Mouse (Mus musculus) kidney, embryonic 14.5 days (tissue): ENCODE measurements around the gene Gm10198. TPM values are rescaled to one million over a fixed set of nuclear protein-coding genes. Genes with fewer than 3 reads are reported as not detected.

Experiments used
- ATAC-seq: fragments of 200-750 bp; cut with Nextera tagmentation; 2 replicates; pipeline ENCODE4 v1.8.0; 2017; ENCODE audit warnings: moderate number of reproducible peaks, mild to moderate bottlenecking, moderate TSS enrichment, moderate library complexity; ENCODE audit not compliant: low FRiP score, low TSS enrichment
- H3K27ac ChIP-seq: fragments of 300-500 bp; sonication (generic); 2 replicates; pipeline ENCODE4 v1.5.1; 2014; ENCODE audit warnings: low read depth, mild to moderate bottlenecking, low read length, moderate library complexity, mixed read lengths
- H3K27me3 ChIP-seq: fragments of 300-500 bp; sonication (generic); 2 replicates; pipeline ENCODE4 v1.6.1; 2014; ENCODE audit warnings: mild to moderate bottlenecking, low read length; ENCODE audit not compliant: control insufficient read depth, insufficient read depth
- H3K36me3 ChIP-seq: fragments of 300-500 bp; sonication (generic); 2 replicates; pipeline ENCODE4 v1.6.1; 2014; ENCODE audit warnings: low read length, mixed read lengths; ENCODE audit not compliant: control insufficient read depth, insufficient read depth
- H3K4me1 ChIP-seq: fragments of 300-500 bp; sonication (generic); 2 replicates; pipeline ENCODE4 v1.6.1; 2014; ENCODE audit warnings: low read length, mixed read lengths; ENCODE audit not compliant: control insufficient read depth, insufficient read depth
- H3K4me2 ChIP-seq: fragments of 300-500 bp; sonication (generic); replicated peaks from 2 replicates; pipeline ENCODE4 v1.6.1; 2014; ENCODE audit warnings: low read depth, mild to moderate bottlenecking, low read length
- H3K4me3 ChIP-seq: fragments of 300-500 bp; sonication (generic); 2 replicates; pipeline ENCODE4 v1.5.1; 2014; ENCODE audit warnings: mild to moderate bottlenecking, low read length
- H3K9ac ChIP-seq: fragments of 300-500 bp; sonication (generic); 2 replicates; pipeline ENCODE4 v1.6.1; 2014; ENCODE audit warnings: low read depth, mild to moderate bottlenecking, low read length, moderate library complexity
- H3K9me3 ChIP-seq: fragments of 300-500 bp; sonication (generic); 2 replicates; pipeline ENCODE4 v1.6.1; 2016; ENCODE audit warnings: low read length; ENCODE audit not compliant: control insufficient read depth
- WGBS: fragments of 180-500 bp; shearing (Covaris S2); extraction: QIAGEN DNeasy Blood & Tissue Kit; methylation state at CpG from one replicate; pipeline ENCODE4 v1.1.7; 2014; 5-methylcytosine and 5-hydroxymethylcytosine counted together
- polyA plus RNA-seq: library from polyadenylated mRNA; unstranded; fragments of >200 nt; fragmentation: Nextera tagmentation; extraction: Ambion mirVana; gene quantifications from 2 replicates; pipeline ENCODE4 v1.2.1, GENCODE M21; 2014

The Gm10198 gene
- polyA plus RNA-seq, 1 experiment from 2014 or later, result not detected

- H3K36me3 ChIP-seq, result no peaks in the 10 kb centered on the region
- no peak overlapping the region for H3K4me2 ChIP-seq
- no peak overlapping the region for H3K4me3 ChIP-seq
- H3K9ac ChIP-seq, result no peak overlapping the region
- no peaks in the 10 kb centered on the region for H3K4me1 ChIP-seq
- H3K27ac ChIP-seq, result no peak overlapping the region
- WGBS, result 47% methylated on average over 4 of the region's 4 CpGs
- H3K27me3 ChIP-seq, result no peaks in the 10 kb centered on the region
- no peak for ATAC-seq
- no peaks in the 10 kb centered on the region for H3K9me3 ChIP-seq
Observed at GRCm38 (mm10) chr13:111574196-111574595, 18.4 kb upstream of the Gm10198 start.

DNA sequence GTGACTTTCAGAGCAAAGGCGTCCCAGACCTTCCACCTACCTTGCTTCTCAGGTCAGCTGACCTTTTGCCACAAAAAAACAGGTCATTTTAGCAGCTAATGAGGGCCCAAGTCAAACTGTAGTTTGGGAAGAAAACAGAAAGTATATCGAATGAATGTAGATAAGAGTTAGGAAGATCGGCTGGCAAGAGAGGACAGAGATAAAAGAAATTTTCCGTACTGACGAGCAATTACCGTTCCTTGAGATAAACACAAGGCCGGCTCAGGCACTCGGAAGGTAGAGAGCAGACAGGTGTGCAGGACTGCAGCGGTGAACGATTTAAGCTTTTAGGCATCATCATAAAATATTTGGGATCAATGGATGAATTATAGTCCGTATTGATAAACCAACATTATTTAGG, 15.4 kb upstream of the Gm10198 start:
- Histone ChIP-seq H3K4me2 (no peak overlapping the region), H3K27me3 (no peaks in the 10 kb centered on the region), H3K4me3 (no peak overlapping the region), H3K9me3 (0 out of 2 replicates have a peak, but pooled peaks cover 5% of the 10 kb centered on the region), H3K9ac (no peak overlapping the region), H3K27ac (no peak overlapping the region), H3K4me1 (no peaks in the 10 kb centered on the region), H3K36me3 (no peaks in the 10 kb centered on the region)
- 96% methylated on average over 11 of the region's 11 CpGs for WGBS
- no peak for ATAC-seq

DNA sequence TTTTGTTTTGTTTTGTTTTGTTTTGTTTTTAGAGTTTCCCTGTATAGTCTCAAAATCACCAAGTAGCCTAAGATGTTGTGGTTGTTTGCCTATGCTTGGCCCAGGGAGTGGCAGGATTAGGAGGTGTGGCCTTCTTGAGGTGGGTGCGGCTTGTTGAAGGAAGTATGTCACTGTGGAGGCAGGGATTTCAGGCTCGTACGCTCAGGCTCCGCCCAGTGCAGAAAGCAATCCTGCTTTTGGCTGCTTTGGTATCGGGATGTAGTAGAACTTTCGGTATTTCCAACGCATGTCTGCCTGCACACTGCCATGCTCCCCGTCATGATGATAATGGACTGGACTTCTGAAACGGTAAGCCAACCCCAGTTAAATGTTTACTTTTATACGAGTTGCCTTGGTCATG, 12.5 kb upstream of the Gm10198 start:
- no peaks in the 10 kb centered on the region for H3K36me3 ChIP-seq
- H3K27me3 ChIP-seq, result no peaks in the 10 kb centered on the region
- no peak overlapping the region for H3K27ac ChIP-seq
- H3K9me3 ChIP-seq, result 0 out of 2 replicates have a peak, but pooled peaks cover 5% of the 10 kb centered on the region
- no peak for ATAC-seq
- H3K4me2 ChIP-seq, result no peak overlapping the region
- H3K4me3 ChIP-seq, result no peak overlapping the region
- no peak overlapping the region for H3K9ac ChIP-seq
- WGBS, result 91% methylated on average over 10 of the region's 10 CpGs
- H3K4me1 ChIP-seq, result no peaks in the 10 kb centered on the region

GRCm38 (mm10) chr13:111598111-111598510, 5.5 kb downstream of the Gm10198 start:
- H3K9ac ChIP-seq, result no peak overlapping the region
- H3K4me3 ChIP-seq, result no peak overlapping the region
- H3K27ac ChIP-seq, result no peak overlapping the region
- H3K4me1 ChIP-seq, result no peaks in the 10 kb centered on the region
- no peaks in the 10 kb centered on the region for H3K9me3 ChIP-seq
- ATAC-seq, result no peak
- H3K27me3 ChIP-seq, result no peaks in the 10 kb centered on the region
- no peak overlapping the region for H3K4me2 ChIP-seq
- H3K36me3 ChIP-seq, result no peaks in the 10 kb centered on the region
- 89% methylated on average over 7 of the region's 7 CpGs for WGBS

- Histone ChIP-seq H3K9me3 (no peaks in the 10 kb centered on the region), H3K4me3 (no peak overlapping the region), H3K4me1 (no peaks in the 10 kb centered on the region), H3K36me3 (no peaks in the 10 kb centered on the region), H3K27me3 (no peaks in the 10 kb centered on the region), H3K27ac (no peak overlapping the region), H3K4me2 (no peak overlapping the region), H3K9ac (no peak overlapping the region)
- 72% methylated on average over 4 of the region's 4 CpGs for WGBS
- ATAC-seq, result no peak
Observed at GRCm38 (mm10) chr13:111601383-111601782, 8.8 kb downstream of the Gm10198 start.

DNA sequence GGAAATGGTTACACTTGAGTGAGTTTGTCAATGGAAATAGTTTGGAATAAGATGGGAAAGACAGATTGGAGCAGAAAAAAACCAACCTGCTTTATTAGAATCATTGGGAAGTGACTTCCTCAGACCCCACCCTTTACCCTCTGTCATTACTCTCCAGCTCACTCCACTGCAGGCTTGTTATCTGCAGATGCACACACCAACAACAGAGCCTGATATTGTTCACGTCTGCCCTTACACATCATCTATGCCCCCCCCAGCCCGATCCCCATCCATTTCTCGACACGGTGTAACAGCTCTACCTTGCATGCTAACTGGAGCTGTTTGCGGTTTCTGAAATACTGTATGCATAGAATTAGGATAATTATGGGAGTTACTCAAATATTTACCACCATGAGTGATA, 12.2 kb downstream of the Gm10198 start:
- Histone ChIP-seq H3K4me1 (no peaks in the 10 kb centered on the region), H3K4me2 (no peak overlapping the region), H3K36me3 (no peaks in the 10 kb centered on the region), H3K27ac (no peak overlapping the region), H3K4me3 (no peak overlapping the region), H3K9ac (no peak overlapping the region), H3K27me3 (no peaks in the 10 kb centered on the region), H3K9me3 (peaks cover 3% of the 10 kb centered on the region)
- ATAC-seq, result no peak
- WGBS, result 96% methylated on average over 5 of the region's 5 CpGs

GRCm38 (mm10) chr13:111616168-111617125, 23.9 kb downstream of the Gm10198 start:
- H3K4me2 ChIP-seq, result no peak overlapping the region
- WGBS, result 77% methylated on average over 13 of the region's 13 CpGs
- H3K27ac ChIP-seq, result no peak overlapping the region
- H3K36me3 ChIP-seq, result no peaks in the 10 kb centered on the region
- H3K9me3 ChIP-seq, result no peaks in the 10 kb centered on the region
- no peak overlapping the region for H3K9ac ChIP-seq
- H3K4me1 ChIP-seq, result no peaks in the 10 kb centered on the region
- no peak for ATAC-seq
- no peak overlapping the region for H3K4me3 ChIP-seq
- H3K27me3 ChIP-seq, result no peaks in the 10 kb centered on the region

- H3K9ac ChIP-seq, result no peak overlapping the region
- no peaks in the 10 kb centered on the region for H3K27me3 ChIP-seq
- ATAC-seq, result no peak
- H3K4me1 ChIP-seq, result no peaks in the 10 kb centered on the region
- H3K4me2 ChIP-seq, result no peak overlapping the region
- H3K36me3 ChIP-seq, result no peaks in the 10 kb centered on the region
- H3K27ac ChIP-seq, result no peak overlapping the region
- 95% methylated on average over 4 of the region's 4 CpGs for whole genome bisulfite sequencing
- no peaks in the 10 kb centered on the region for H3K9me3 ChIP-seq
- H3K4me3 ChIP-seq, result no peak overlapping the region
Observed at GRCm38 (mm10) chr13:111620433-111620832, 27.8 kb downstream of the Gm10198 start.

DNA sequence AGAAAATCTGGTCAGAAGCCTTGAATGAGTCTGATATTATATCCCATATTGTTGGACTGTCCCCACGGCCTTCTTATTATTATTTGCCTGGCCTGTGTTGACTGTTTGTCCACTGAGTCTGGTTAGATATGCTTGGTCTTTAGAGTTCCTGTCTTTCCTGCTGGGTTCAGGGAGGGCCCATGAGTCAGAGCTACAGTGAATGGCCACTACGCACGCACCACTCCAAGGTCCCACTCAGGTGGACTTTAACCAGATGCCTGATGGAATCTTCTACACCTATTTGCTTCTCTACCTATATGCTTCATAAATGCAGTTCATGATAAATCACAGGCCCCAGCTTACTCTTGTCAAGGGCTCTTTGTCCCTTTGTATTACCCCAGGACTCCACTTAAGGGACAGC, 29.8 kb downstream of the Gm10198 start:
- H3K9me3 ChIP-seq, result no peaks in the 10 kb centered on the region
- no peak overlapping the region for H3K27ac ChIP-seq
- ATAC-seq, result no peak
- H3K36me3 ChIP-seq, result no peaks in the 10 kb centered on the region
- no peak overlapping the region for H3K4me2 ChIP-seq
- H3K27me3 ChIP-seq, result no peaks in the 10 kb centered on the region
- no peak overlapping the region for H3K4me3 ChIP-seq
- 88% methylated on average over 3 of the region's 3 CpGs for WGBS
- no peak overlapping the region for H3K9ac ChIP-seq
- H3K4me1 ChIP-seq, result no peaks in the 10 kb centered on the region
